Mouse (Mus musculus) cerebellum, adult 2 months (tissue): Measurements from ENCODE around the gene Abca7. TPM values are rescaled to one million over a fixed set of nuclear protein-coding genes. Genes with fewer than 3 reads are reported as not detected.

Experiments used
- DNase-seq, 2 experiments: peaks; one replicate each; pipeline ENCODE4 v3.0.0; 2021
- H3K27ac ChIP-seq: fragments of 200-500 bp; 2 replicates; pipeline ENCODE4 v1.5.1; 2012; ENCODE audit warnings: low read length, control low read depth, inconsistent platforms; ENCODE audit not compliant: insufficient read depth
- H3K27me3 ChIP-seq: fragments of 200-500 bp; 2 replicates; pipeline ENCODE4 v1.6.1; 2012; ENCODE audit warnings: inconsistent platforms, mild to moderate bottlenecking, low read length, moderate library complexity; ENCODE audit not compliant: control insufficient read depth, insufficient read depth
- H3K4me1 ChIP-seq: fragments of 200-500 bp; 2 replicates; pipeline ENCODE4 v1.6.1; 2011; ENCODE audit warnings: low read length; ENCODE audit not compliant: control insufficient read depth, insufficient read depth
- H3K4me3 ChIP-seq: fragments of 200-500 bp; replicated peaks from 2 replicates; pipeline ENCODE3; 2011; ENCODE audit warnings: mild to moderate bottlenecking, low read depth, low read length, control low read depth; ENCODE audit not compliant: insufficient read depth
- CTCF ChIP-seq: fragments of 200-500 bp; IDR thresholded peaks from 2 replicates; pipeline ENCODE4 v1.5.1; 2011; ENCODE audit warnings: low read depth, mild to moderate bottlenecking, control low read depth, low read length, moderate library complexity, borderline replicate concordance; ENCODE audit not compliant: insufficient read depth
- POLR2A ChIP-seq: fragments of 200-500 bp; IDR thresholded peaks from 2 replicates; pipeline ENCODE4 v1.6.1; 2011; ENCODE audit warnings: low read length, control low read depth, borderline replicate concordance; ENCODE audit not compliant: insufficient read depth
- WGBS: fragments of 180-500 bp; shearing (Covaris S2); methylation state at CpG from one replicate; pipeline ENCODE4 v1.1.7; 2018; 5-methylcytosine and 5-hydroxymethylcytosine counted together
- polyA plus RNA-seq: library from polyadenylated mRNA; depleted of rRNA; stranded (reverse); fragments of >200 nt; gene quantifications from 2 replicates; pipeline ENCODE4 v1.2.3, GENCODE M21; 2012

Abca7 gene
- polyA plus RNA-seq, 1 experiment, result 31.1 TPM

DNA sequence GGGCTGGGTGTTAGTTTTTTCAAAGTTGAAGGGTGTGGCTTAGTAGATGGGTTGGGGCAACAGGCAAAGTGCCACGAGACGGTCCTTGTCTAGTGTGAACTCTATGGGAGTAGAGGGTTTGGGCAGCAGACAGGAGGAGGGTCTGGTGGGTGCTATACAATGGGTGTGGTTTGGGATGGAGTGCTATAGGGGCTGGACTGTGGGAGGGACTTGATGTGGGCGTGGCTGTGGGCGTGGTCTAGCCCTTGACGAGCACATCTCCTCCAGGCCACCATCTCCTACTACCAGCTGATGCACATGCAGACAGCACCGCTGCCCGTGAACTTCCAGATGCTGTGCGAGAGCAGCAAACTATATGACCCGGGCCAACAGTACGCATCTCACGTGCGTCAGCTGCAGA is 29.6 kb downstream of the Abca7 start:
- H3K4me3 ChIP-seq, result no peak overlapping the region
- 55% methylated on average over 12 of the region's 12 CpGs for WGBS
- no peaks in the 10 kb centered on the region for H3K4me1 ChIP-seq
- no peak for DNase-seq
- no peak overlapping the region for H3K27ac ChIP-seq
- no peaks in the 10 kb centered on the region for H3K27me3 ChIP-seq
- no peak for TF ChIP-seq CTCF

DNA sequence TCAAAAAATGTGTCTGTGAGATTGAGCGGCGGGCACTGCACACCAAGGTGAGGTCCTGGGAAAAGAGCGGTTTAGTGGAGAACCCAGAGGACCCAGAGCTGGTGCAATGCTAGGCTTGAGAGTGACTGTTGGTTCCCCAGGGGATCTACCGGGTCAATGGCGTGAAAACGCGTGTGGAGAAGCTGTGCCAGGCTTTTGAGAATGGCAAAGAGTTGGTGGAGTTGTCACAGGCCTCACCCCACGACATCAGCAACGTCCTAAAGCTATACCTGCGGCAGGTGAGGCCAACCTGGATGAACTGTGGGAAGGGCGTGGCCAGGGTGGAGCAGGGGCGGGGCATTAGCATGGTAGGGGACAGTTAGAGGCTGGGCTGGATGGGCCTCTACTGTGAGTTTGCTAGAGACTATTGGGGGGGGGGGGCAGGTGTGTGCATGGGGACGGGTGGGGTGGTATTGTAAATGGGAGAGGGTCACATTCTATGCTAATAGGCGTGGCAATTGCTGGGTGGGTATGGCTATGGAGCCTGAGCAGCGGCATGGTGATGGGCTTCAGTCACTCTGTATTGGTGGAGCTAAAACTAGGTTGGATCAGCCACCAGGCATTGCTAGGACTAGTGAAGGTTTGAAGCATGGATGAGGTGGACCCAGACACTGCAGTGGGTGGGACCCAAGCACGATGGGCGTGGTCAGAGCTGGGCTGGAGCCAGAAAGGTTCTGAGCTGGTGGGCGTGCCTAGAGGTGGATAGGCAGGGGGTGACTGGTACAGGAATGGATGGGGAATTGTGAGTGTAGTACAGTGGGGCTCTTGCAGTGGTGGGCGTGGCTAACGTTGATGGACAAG is 31.6 kb downstream of the Abca7 start:
- Histone ChIP-seq H3K27me3 (no peaks in the 10 kb centered on the region), H3K4me3 (no peak overlapping the region), H3K4me1 (peaks cover 4% of the 10 kb centered on the region; the same call in 1 of the 2 replicates), H3K27ac (no peak overlapping the region)
- no peak for DNase-seq
- 69% methylated on average over 20 of the region's 20 CpGs for WGBS
- TF ChIP-seq POLR2A (no peak), CTCF (no peak)

DNA sequence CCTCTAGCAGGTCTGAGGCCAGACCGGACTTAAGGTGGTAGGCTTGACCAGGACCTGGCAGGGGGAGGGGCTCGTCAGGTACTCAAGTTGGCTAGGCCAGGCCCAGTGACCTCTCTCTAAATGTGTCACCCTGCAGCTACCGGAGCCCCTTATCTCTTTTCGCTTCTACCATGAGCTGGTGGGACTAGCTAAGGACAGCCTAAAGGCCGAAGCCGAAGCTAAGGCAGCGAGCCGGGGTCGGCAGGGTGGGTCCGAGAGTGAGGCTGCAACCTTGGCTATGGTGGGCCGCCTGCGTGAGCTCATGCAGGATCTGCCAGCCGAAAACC is 32.2 kb downstream of the Abca7 start:
- no peak overlapping the region for H3K27ac ChIP-seq
- no peak for TF ChIP-seq POLR2A
- no peak for TF ChIP-seq CTCF
- no peak overlapping the region for H3K4me3 ChIP-seq
- H3K4me1 ChIP-seq, result peaks cover 4% of the 10 kb centered on the region
- 93% methylated on average over 13 of the region's 13 CpGs for WGBS
- no peaks in the 10 kb centered on the region for H3K27me3 ChIP-seq
- no peak for DNase-seq

DNA sequence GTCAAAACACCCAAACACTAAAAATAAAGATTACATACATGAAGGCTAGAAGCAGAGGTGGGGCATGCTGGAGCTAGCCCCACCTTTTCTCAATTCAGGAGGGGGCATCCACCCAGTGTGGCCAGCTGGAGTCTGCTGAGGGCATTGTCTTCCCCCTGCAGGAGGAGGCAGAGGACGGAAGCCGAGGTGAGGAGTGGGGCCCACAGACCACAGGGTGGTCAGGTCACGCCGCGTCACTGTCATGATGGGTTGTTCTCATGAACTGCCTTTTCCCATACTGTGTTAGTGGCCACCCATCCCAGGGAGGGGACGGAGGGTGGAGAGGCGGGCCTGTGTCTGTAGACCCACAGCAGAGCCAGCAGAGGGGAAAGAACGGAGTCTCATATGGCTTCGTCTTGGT is 33.9 kb downstream of the Abca7 start:
- H3K27ac ChIP-seq, result no peak overlapping the region
- H3K4me1 ChIP-seq, result peaks cover 19% of the 10 kb centered on the region
- WGBS, result 68% methylated on average over 9 of the region's 9 CpGs
- no peak for DNase-seq
- no peak for TF ChIP-seq CTCF
- no peak for TF ChIP-seq POLR2A
- no peaks in the 10 kb centered on the region for H3K27me3 ChIP-seq
- no peak overlapping the region for H3K4me3 ChIP-seq

DNA sequence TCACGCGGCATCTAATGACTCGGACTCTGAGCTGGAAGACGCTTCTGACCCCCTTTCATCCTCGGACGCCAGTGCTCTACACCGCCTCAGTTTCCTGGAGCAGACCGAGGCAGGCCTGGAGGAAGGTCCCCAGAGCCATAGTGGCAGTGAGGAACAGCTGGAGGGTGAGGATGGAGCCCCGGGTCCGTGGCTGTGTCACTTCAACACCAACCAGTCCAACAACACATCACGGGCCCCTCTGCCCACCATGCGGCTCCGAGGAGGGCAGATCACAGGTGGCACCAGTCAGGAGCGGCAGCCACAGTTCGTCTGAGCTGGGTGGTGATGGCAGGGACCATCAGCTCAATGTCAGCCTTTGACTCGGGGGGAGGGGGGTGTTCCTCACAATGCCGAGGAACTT is 34.4 kb downstream of the Abca7 start:
- TF ChIP-seq CTCF (no peak), POLR2A (no peak)
- WGBS, result 77% methylated on average over 17 of the region's 17 CpGs
- Histone ChIP-seq H3K4me1 (peaks cover 23% of the 10 kb centered on the region), H3K4me3 (no peak overlapping the region), H3K27ac (no peak overlapping the region), H3K27me3 (no peaks in the 10 kb centered on the region)
- DNase-seq, result no peak

DNA sequence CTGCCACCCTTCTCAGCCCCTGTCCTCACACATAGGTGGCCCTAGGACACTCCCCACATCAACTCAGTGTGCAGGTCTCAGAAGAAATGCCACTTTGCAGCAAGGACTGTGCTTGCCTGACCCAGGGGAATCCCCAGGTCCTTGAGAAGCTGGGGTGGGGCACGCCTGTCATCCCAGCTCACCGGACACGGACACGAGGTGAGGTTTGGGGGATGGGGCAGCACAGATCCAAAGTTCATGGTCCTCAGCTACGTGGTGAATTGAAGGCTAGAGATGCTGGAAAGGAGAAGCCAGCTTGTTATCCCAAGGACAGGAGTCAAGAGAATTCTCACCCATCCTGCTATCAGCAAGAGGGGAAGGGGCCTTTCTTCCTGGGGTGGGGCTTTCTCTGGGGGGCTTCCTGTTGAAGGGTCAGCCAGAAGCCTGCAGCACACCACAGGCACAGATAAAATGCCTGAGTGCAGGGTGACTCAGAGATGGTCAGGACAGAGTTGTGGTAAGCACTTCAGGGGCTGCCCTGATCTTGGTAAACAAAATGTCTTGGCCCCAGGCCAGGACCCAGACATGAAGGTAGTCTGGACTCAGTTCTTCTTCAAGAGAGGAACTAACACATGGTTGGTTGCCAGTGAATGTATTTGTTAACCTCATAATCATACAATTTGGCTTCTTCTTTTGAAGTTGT is 36.6 kb downstream of the Abca7 start:
- Histone ChIP-seq H3K27ac (no peak overlapping the region), H3K4me3 (no peak overlapping the region), H3K27me3 (no peaks in the 10 kb centered on the region), H3K4me1 (peaks cover 23% of the 10 kb centered on the region)
- 57% methylated on average over 5 of the region's 5 CpGs for WGBS
- no peak for DNase-seq
- TF ChIP-seq CTCF (no peak), POLR2A (no peak)

DNA sequence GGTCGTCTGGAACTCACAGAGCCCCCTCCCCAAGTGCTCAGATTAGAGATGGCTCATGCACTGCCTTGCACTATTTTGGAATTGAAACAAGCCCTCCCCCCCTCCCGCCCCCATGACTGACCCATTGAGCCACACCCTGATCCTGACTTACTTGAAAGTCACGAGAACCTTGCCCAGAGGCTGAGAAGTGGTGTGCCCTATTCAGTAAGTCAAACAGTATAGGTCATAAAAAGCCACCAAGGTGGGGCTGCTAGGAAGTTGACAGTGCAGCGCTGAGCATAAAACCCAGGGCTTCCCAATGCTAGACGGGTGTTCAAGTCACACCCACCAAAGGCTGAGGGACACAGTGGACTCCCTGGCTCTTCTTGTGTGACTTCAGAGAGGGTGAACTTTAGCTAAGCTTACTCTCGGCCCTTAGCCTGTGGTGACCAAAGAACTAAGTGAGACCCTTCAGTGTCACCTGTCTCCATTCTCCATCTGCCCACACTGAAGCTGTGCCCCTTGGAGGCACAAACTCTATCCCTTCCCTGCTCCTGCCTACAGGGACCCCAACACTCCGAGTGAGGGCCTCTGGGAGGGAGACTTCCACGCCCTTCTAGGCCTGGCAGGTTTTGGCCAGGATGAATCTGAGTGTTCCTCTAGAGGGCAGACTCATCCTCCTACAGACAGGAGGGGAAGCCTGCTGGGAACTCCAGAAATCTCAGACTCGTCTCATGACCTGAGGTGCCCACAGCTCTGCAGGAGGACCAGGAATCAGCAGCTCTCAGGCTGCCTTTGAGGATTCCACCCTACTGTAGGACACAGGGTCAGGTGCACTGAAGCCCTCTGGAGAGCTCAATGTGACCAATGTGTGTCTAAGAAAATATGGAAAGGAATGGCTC is 37.5 kb downstream of the Abca7 start:
- Histone ChIP-seq H3K4me3 (no peak overlapping the region), H3K27ac (peak overlapping the region; percentile 35), H3K27me3 (no peaks in the 10 kb centered on the region), H3K4me1 (peaks cover 29% of the 10 kb centered on the region)
- TF ChIP-seq POLR2A, result no peak
- TF ChIP-seq CTCF, result peak; percentile 64
- DNase-seq, result peak; percentile 65
- 44% methylated on average over 9 of the region's 9 CpGs for WGBS

DNA sequence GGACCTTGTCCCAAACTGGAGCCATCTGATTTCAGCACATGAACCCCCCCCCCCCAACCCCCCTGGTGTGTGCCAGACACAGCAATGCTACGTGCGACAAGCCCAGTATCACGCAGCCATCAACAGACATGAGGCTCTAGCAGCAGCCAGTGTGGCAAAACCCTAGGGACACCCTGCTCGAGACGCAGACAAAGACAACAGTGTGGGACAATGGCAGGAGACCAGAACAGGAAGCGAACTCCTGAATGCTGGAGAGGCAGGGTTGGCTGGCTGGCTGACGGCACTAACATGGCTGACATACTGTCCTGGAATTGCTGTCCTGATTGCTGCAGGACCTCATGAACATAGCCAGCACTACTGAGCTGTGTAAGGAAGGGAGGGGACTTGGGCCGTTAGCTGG is 38.9 kb downstream of the Abca7 start:
- H3K4me1 ChIP-seq, result peaks cover 29% of the 10 kb centered on the region
- DNase-seq, result no peak
- H3K27me3 ChIP-seq, result no peaks in the 10 kb centered on the region
- 0 out of 2 replicates have a peak overlapping the region, but pooled peaks have one; percentile 49 for H3K27ac ChIP-seq
- 43% methylated on average over 8 of the region's 8 CpGs for WGBS
- H3K4me3 ChIP-seq, result no peak overlapping the region
- TF ChIP-seq POLR2A, result no peak
- TF ChIP-seq CTCF, result no peak
